9 mouse cellular contexts compared by ENCODE assay signal in the genomic region with DNA sequence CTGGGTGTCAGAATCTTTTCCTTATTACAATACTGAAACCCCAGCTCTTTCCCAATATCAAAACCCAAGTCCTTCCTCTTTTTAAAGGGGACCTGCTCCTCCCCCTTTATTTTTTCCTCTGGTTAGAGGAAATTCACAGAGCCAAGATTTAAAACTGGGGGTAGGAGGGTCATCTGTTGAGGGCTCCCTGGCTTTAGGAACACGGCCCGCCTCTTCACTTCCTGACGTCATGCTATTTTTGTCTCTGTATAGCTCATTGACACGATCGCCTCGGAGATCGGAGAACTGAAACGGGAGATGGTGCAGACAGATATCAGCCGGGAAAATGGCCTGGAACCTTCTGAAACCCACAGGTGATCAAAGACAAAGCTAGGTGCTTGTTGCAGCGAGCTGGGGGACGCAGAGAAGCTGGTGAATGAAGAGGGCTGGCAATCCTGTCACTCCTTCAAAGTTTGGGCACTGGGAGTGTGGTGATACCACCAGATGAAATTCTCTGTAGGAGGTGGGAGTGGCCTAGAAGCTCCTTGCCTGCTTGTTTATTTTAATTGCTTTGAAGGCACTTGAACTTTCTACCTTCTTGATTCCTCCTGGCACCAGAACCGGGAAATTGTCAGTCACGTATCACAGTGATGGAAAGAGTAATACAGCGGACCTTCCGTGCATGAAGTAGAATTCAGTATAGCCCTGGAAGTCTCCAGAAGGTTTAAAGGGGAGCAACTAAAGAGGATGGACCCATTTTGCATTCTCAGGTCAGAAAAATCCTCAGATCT.
DNase-seq lines count a peak whose midpoint lies in the region; ATAC-seq and TF ChIP-seq lines count a peak whose summit lies in the region.
"Had no signal": no experiment of that assay in that cellular context is flagged by ENCODE, and none has a peak within 500 bp of the region (broad histone marks: within the 10 kb centered on the region; RNA-seq: fewer than 3 reads in every experiment).

No protein-coding gene starts in this region.

- no peaks in the 10 kb centered on the region for H3K9me3 ChIP-seq in kidney, embryonic 14.5 days (ENCODE audit: control insufficient read depth, low read length)

- peaks cover 8% of the 10 kb centered on the region for H3K36me3 ChIP-seq in kidney, embryonic 14.5 days (ENCODE audit: control insufficient read depth, insufficient read depth, low read length)
- H3K36me3 ChIP-seq: G1E had no signal

- peak; percentile 52 for DNase-seq in kidney, adult 18-20 months
- DNase-seq in kidney, adult 9 months, result peak; percentile 70
- no peak for DNase-seq in cerebellum, adult 9-10 months

- H3K27ac ChIP-seq in kidney, embryonic 14.5 days (ENCODE audit: low read depth, low read length), result no peak overlapping the region
- H3K27ac ChIP-seq in cortical plate, adult 2 months (ENCODE audit: insufficient read depth, low read length), result peak overlapping the region; percentile 78

- H3K4me1 ChIP-seq in kidney, embryonic 14.5 days (ENCODE audit: control insufficient read depth, insufficient read depth, low read length), result no peaks in the 10 kb centered on the region
- no peaks in the 10 kb centered on the region for H3K4me1 ChIP-seq in cortical plate, adult 2 months (ENCODE audit: control insufficient read depth, insufficient read depth, low read length)

- H3K27me3 ChIP-seq in kidney, embryonic 14.5 days (ENCODE audit: control insufficient read depth, insufficient read depth, low read length), result no peaks in the 10 kb centered on the region

- ATAC-seq in kidney, embryonic 14.5 days (ENCODE audit: low FRiP score, low TSS enrichment), result no peak
- ATAC-seq in megakaryocyte, adult 5-6 weeks (ENCODE audit: poor library complexity, severe bottlenecking), result peak; percentile 83
- ATAC-seq in erythroid progenitor cell, adult 5-6 weeks (replicated peaks; ENCODE audit: low FRiP score, poor library complexity, severe bottlenecking), result no peak
- no peak for ATAC-seq in erythroblast, adult 5-6 weeks (replicated peaks; ENCODE audit: low FRiP score, poor library complexity, severe bottlenecking)

- TF ChIP-seq POLR2A in cortical plate, adult 2 months (IDR thresholded peaks at IDR 0.05; ENCODE audit: extremely low read depth, insufficient read depth, low read length), result no peak

- WGBS in kidney, embryonic 14.5 days, result 72% methylated on average over 15 of the region's 15 CpGs

- no peak overlapping the region for H3K4me2 ChIP-seq in kidney, embryonic 14.5 days (replicated peaks; ENCODE audit: low read depth, low read length)

- TF ChIP-seq CTCF in cortical plate, adult 2 months (IDR thresholded peaks at IDR 0.05; ENCODE audit: extremely low read depth, insufficient read depth, low read length), result no peak

- no peak overlapping the region for H3K4me3 ChIP-seq in kidney, embryonic 14.5 days (ENCODE audit: low read length)
- peak overlapping the region; percentile 38 for H3K4me3 ChIP-seq in cortical plate, adult 2 months (ENCODE audit: insufficient read depth, low read length)

- H3K9ac ChIP-seq in kidney, embryonic 14.5 days (ENCODE audit: low read depth, low read length), result no peak overlapping the region
